Mouse (Mus musculus) C2C12 (cell line): Measurements from ENCODE around the gene Ctnna2.

ENCODE experiments used
- CTCF ChIP-seq: IDR thresholded peaks from one replicate; pipeline ENCODE4 v1.5.1; 2011; ENCODE audit not compliant: control insufficient read depth, insufficient read depth, insufficient read length
- MYOG ChIP-seq: IDR thresholded peaks from one replicate; pipeline ENCODE4 v1.6.1; 2011; ENCODE audit not compliant: control insufficient read depth, insufficient read length; ENCODE audit errors: extremely low read depth

DNA sequence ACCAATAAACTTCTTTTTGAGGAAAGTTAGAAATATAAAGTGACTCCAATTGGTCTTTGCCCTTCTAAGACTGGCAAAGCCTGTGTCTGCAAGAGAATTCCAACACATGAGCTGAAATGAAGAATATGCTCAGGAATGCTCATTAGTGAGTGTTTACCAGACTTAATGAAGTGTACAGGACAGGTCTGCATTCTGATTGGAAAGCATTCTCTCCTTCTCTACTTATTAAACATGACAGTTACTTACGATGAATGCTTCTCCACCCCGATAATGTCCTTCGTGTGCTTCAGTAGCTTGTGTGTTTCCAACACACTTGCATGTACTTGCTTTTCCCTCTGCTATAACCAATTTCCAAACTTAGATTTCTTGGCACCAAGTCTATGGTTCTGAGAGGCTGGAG is 409.6 kb downstream of the Ctnna2 start:
- TF ChIP-seq CTCF (no peak), MYOG (no peak)
